Mouse (Mus musculus): ENCODE results near the gene Mfng.
A peak's percentile ranks its signal among the peaks of the same experiment; 100 is the strongest.

Mfng gene

DNA sequence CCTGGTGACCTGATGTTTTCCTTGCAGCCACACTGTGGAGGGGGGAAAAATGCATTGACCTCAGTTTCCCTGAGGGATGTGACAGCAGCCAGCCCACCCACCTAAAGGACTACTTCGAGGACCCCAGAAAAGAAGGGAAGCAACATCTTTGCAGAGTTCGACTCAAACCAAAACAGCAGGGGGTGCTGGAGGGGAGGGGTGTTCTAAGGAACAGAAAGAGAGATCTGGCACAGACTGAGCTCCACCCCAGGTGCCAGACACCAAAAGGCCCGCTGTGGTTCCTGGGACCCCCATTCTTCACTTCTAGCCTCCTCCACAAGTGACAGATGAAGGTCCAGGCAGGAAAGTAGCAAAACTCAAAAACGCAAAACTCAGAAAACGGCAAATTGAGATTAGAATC, 57.4 kb downstream of the Mfng start:
- no peak for DNase-seq (ENCODE audit: low spot score)

GRCm38 (mm10) chr15:78713751-78714150, 59.5 kb downstream of the Mfng start:
- DNase-seq (ENCODE audit: low spot score) = no peak

DNA sequence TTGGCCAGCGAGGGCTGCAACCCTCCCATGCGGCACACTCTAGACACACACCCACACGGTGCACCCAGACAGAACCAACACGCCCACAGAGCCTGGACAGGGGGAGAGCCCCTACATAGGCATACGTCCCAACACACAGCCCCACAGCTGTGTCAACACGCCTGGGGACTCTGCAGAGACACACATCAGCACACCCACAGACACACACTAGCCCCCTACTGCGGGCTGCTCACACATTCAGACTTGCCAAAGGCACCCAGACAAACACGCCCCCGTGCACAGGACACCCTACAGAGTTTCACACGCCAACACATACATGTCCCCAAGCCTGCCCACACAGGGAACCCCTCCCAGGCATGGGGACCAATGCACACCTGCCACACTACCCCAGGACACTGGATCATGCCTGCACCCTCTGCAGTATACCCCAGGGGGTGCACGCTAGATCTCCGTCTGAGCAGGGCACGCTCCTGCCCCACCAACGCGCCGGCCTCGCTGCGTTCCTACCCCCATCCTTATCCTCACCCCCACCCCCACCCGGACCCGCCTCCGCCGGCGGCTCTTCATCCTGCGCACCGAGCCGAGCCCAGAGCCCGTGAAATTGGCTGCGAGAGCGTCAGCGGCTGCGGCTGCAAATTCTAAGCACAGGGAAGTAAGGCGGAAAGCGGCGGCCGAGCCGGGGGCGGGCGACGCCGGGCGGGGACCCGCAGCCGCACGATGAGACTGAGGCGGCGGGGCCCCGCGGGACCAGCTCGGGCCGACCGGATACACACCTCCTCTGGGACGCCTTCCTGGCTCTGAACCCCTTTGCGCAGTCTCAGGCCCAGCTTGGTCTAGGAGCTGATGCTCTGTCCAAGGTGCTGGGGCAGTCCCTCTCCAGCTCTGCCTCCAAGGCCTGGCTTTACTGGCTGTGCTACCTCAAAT, 60.7 kb downstream of the Mfng start:
- no peak for DNase-seq (ENCODE audit: low spot score)

GRCm38 (mm10) chr15:78711935-78712334, 61.3 kb downstream of the Mfng start:
- no peak for DNase-seq (ENCODE audit: low spot score)

DNA sequence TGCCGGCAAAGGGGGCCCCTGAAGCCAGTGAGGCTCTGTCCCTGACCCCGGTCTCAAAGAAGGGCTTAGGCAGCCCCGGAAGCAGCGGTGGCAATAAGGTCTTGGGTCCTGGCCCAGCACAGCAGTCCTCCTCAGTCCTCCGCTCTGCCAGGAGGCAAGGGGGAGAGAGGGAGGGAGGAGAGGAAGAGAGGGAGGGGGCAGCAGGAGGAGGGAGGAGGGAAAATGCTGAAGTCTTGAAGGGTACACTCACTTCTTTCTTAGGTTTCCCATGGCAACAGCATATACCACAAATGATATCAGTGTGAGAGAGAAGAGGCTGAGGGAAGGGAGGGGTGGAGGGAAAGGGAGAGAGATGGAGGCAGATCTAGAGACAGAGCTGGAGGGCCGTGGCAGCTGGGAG, 62.6 kb downstream of the Mfng start:
- DNase-seq (ENCODE audit: low spot score) = peak; percentile 7

DNA sequence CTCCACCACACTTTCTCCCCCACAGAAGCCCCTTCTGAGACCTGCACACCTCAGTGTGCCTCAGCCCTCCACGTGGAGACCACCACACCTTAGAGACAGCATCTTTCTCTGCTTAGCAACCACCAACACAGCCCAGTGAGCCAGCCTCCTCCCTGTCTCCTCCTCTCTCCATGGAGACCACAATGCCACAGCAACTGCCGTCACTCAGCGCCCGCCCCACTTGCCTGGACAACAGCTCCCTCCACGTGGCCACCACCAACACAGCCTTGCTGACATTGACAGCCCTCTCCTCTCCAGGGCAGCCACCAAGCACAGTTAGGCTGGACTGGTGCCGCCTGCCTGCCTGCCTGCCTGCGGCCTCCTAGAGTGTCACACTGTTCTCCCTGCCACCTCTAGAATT, 63.5 kb downstream of the Mfng start:
- peak; percentile 72 for DNase-seq (ENCODE audit: low spot score)

- no peak for DNase-seq (ENCODE audit: low spot score)
Observed at GRCm38 (mm10) chr15:78706630-78707029, 66.6 kb downstream of the Mfng start.
